Mouse (Mus musculus): ENCODE measurements at regions not wholly inside any gene's neighbourhood (a gene's known extent, or its start where the extent isn't known, plus 50 kb on each side); places are given as distances from the start of the nearest gene placed in this dataset.

DNA sequence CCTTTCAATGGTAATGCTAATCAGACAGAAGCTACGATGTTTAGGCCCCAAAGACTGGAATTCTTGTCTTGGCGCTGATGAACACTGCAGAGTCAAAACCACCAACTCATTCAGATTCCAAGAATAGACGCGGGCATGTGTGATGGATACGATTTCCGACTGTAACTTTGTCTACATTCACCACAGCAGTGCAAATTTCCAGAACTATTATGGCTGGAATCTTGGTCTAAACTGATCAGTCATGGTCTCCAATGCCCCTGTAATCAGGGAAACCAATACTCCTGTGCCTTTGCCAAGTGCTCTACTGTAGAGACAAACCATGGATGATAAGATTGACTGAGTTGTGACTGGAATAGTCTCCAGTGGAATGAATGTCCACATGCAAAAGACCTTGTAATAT, 370.4 kb upstream of the Meis1 start:
- Histone ChIP-seq H3K4me3 (ENCODE audit: low read depth, low read length) (no peak overlapping the region), H3K27me3 (replicated peaks; ENCODE audit: insufficient read depth, low read length) (no peaks in the 10 kb centered on the region), H3K9ac (replicated peaks; ENCODE audit: low read depth) (no peak overlapping the region), H3K36me3 (ENCODE audit: insufficient read depth, low read length) (no peaks in the 10 kb centered on the region), H3K9me3 (ENCODE audit: low read length) (no peaks in the 10 kb centered on the region), H3K4me1 (ENCODE audit: insufficient read depth, low read depth, low read length) (no peaks in the 10 kb centered on the region), H3K4me2 (replicated peaks; ENCODE audit: low read depth, low read length) (no peak overlapping the region), H3K27ac (ENCODE audit: low read length) (no peak overlapping the region)
- TF ChIP-seq CTCF (IDR thresholded peaks at IDR 0.05), result no peak
- no peak for TF ChIP-seq EP300 (IDR thresholded peaks at IDR 0.05)
- no peak for DNase-seq (ENCODE audit: low spot score)
- WGBS, result 91% methylated on average over 6 of the region's 6 CpGs
- ATAC-seq, result no peak

GRCm38 (mm10) chr11:19392190-19392589, 373.4 kb upstream of the Meis1 start:
- WGBS, result 73% methylated on average over 1 of the region's 1 CpGs
- no peak for ATAC-seq
- H3K36me3 ChIP-seq (ENCODE audit: insufficient read depth, low read length), result no peaks in the 10 kb centered on the region
- no peak for DNase-seq (ENCODE audit: low spot score)
- no peaks in the 10 kb centered on the region for H3K27me3 ChIP-seq (replicated peaks; ENCODE audit: insufficient read depth, low read length)
- H3K4me2 ChIP-seq (replicated peaks; ENCODE audit: low read depth, low read length), result no peak overlapping the region
- H3K9ac ChIP-seq (replicated peaks; ENCODE audit: low read depth), result no peak overlapping the region
- no peaks in the 10 kb centered on the region for H3K9me3 ChIP-seq (ENCODE audit: low read length)
- no peak overlapping the region for H3K4me3 ChIP-seq (ENCODE audit: low read depth, low read length)
- H3K27ac ChIP-seq (ENCODE audit: low read length), result no peak overlapping the region
- TF ChIP-seq CTCF (IDR thresholded peaks at IDR 0.05) (no peak), EP300 (IDR thresholded peaks at IDR 0.05) (no peak)
- H3K4me1 ChIP-seq (ENCODE audit: insufficient read depth, low read depth, low read length), result no peaks in the 10 kb centered on the region

DNA sequence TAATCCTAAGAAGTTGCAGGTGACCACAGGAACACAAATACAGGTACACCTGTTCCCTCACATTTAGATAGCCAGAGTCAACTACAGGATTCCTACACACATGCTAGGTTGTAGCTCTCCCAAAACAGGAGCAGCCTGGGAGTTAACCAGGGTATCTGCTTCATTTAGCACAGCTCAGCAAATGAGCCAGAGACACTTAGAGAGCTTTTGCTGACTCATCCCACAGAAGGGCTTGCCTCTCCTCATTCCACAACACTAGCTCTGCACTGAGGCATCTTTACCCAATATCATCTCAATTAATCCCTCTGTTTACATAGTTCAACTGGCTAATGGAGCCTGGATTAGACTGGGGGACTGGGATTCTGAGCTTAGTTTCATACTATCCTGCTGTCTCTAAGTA, 375.6 kb upstream of the Meis1 start:
- DNase-seq (ENCODE audit: low spot score) (no peak), ATAC-seq (no peak)
- Histone ChIP-seq H3K36me3 (ENCODE audit: insufficient read depth, low read length) (no peaks in the 10 kb centered on the region), H3K4me2 (replicated peaks; ENCODE audit: low read depth, low read length) (no peak overlapping the region), H3K27me3 (replicated peaks; ENCODE audit: insufficient read depth, low read length) (no peaks in the 10 kb centered on the region), H3K9ac (replicated peaks; ENCODE audit: low read depth) (no peak overlapping the region), H3K9me3 (ENCODE audit: low read length) (no peaks in the 10 kb centered on the region), H3K27ac (ENCODE audit: low read length) (no peak overlapping the region), H3K4me1 (ENCODE audit: insufficient read depth, low read depth, low read length) (no peaks in the 10 kb centered on the region), H3K4me3 (ENCODE audit: low read depth, low read length) (no peak overlapping the region)
- TF ChIP-seq EP300 (IDR thresholded peaks at IDR 0.05) (no peak), CTCF (IDR thresholded peaks at IDR 0.05) (no peak)

DNA sequence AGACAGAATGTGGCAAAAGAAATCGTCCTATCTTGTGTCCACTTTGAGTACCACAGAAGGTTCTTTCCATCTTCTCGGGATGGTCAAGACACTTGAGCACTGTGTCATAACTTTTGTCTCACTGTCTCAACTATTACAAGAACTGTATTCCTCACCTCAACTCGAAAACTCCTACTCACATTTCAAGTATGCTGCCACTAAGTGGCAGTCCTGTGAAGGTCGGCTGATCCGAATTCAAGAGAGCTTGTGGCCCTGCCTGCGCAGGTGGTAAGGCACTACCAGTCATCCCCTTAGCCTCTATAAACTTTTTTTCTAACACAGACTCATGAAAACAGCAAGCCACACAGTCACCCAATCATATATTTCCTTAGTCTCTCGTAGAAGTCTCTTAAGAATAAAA, 381.6 kb upstream of the Meis1 start:
- H3K9me3 ChIP-seq (ENCODE audit: low read length), result no peaks in the 10 kb centered on the region
- H3K4me2 ChIP-seq (replicated peaks; ENCODE audit: low read depth, low read length), result no peak overlapping the region
- no peaks in the 10 kb centered on the region for H3K27me3 ChIP-seq (replicated peaks; ENCODE audit: insufficient read depth, low read length)
- no peak overlapping the region for H3K27ac ChIP-seq (ENCODE audit: low read length)
- no peaks in the 10 kb centered on the region for H3K4me1 ChIP-seq (ENCODE audit: insufficient read depth, low read depth, low read length)
- no peaks in the 10 kb centered on the region for H3K36me3 ChIP-seq (ENCODE audit: insufficient read depth, low read length)
- ATAC-seq (no peak), DNase-seq (ENCODE audit: low spot score) (no peak)
- no peak overlapping the region for H3K4me3 ChIP-seq (ENCODE audit: low read depth, low read length)
- TF ChIP-seq EP300 (IDR thresholded peaks at IDR 0.05) (no peak), CTCF (IDR thresholded peaks at IDR 0.05) (no peak)
- no peak overlapping the region for H3K9ac ChIP-seq (replicated peaks; ENCODE audit: low read depth)
- 76% methylated on average over 7 of the region's 7 CpGs for WGBS

DNA sequence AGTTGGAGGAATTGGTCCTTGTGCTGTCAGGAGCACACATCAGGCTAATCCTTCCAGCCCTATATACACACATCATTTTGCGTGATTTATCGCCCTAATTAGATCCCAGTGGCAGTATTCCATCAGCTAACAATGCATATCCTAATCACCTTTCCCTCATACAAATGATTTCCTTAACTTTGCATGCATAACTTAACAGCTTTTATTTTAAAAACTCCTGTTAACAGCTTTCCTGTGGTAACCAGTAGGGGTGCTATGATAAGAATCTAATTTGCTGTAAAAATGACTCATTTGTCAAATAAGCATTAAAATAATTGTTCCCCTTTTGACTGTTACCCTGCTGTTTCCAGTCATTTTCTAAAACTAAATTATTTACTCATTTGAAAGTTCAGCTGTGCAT, 401.4 kb upstream of the Meis1 start:
- H3K27ac ChIP-seq (ENCODE audit: low read length), result no peak overlapping the region
- WGBS, result 82% methylated on average over 2 of the region's 2 CpGs
- H3K4me2 ChIP-seq (replicated peaks; ENCODE audit: low read depth, low read length), result no peak overlapping the region
- no peaks in the 10 kb centered on the region for H3K36me3 ChIP-seq (ENCODE audit: insufficient read depth, low read length)
- H3K9me3 ChIP-seq (ENCODE audit: low read length), result no peaks in the 10 kb centered on the region
- TF ChIP-seq EP300 (IDR thresholded peaks at IDR 0.05), result no peak
- TF ChIP-seq CTCF (IDR thresholded peaks at IDR 0.05), result no peak
- no peak overlapping the region for H3K4me3 ChIP-seq (ENCODE audit: low read depth, low read length)
- H3K4me1 ChIP-seq (ENCODE audit: insufficient read depth, low read depth, low read length), result no peaks in the 10 kb centered on the region
- H3K9ac ChIP-seq (replicated peaks; ENCODE audit: low read depth), result no peak overlapping the region
- no peaks in the 10 kb centered on the region for H3K27me3 ChIP-seq (replicated peaks; ENCODE audit: insufficient read depth, low read length)
- DNase-seq (ENCODE audit: low spot score), result no peak
- no peak for ATAC-seq

DNA sequence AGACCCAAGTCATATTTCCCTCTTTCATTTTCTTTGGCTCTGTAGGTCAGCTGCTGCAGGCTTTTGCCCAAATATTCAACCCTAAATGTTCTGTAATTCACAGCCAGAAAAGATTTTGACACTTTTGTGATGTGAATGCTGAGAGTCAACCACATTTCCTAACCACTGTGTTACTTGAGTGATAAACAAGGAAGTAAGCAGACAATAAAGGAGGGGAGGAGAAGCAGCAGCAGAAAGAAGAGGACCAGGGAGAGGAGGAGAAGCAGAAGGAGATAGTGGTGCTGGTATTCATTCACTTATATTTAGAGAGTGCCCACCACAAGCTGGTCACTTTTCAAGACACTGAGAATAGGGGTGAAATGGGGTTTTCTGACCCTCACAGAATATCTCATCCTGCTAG, 404.5 kb upstream of the Meis1 start:
- Histone ChIP-seq H3K27me3 (replicated peaks; ENCODE audit: insufficient read depth, low read length) (no peaks in the 10 kb centered on the region), H3K4me3 (ENCODE audit: low read depth, low read length) (no peak overlapping the region), H3K4me1 (ENCODE audit: insufficient read depth, low read depth, low read length) (no peaks in the 10 kb centered on the region), H3K9me3 (ENCODE audit: low read length) (no peaks in the 10 kb centered on the region), H3K9ac (replicated peaks; ENCODE audit: low read depth) (no peak overlapping the region), H3K4me2 (replicated peaks; ENCODE audit: low read depth, low read length) (peak overlapping the region; percentile 19; the same call in 1 of the 2 replicates), H3K36me3 (ENCODE audit: insufficient read depth, low read length) (no peaks in the 10 kb centered on the region), H3K27ac (ENCODE audit: low read length) (no peak overlapping the region)
- TF ChIP-seq EP300 (IDR thresholded peaks at IDR 0.05), result no peak
- TF ChIP-seq CTCF (IDR thresholded peaks at IDR 0.05), result no peak
- DNase-seq (ENCODE audit: low spot score) (peak; percentile 24), ATAC-seq (no peak)
